Mouse (Mus musculus) liver, embryonic 14.5 days (tissue): Measurements from ENCODE around the gene Klrd1. TPM values are rescaled to one million over a fixed set of nuclear protein-coding genes. Genes with fewer than 3 reads are reported as not detected.
A peak's percentile ranks its signal among the peaks of the same experiment; 100 is the strongest.

Experiments used
- ATAC-seq: fragments of 200-750 bp; cut with Nextera tagmentation; 2 replicates; pipeline ENCODE4 v1.8.0; 2017; ENCODE audit warnings: moderate number of reproducible peaks, mild to moderate bottlenecking, moderate library complexity; ENCODE audit not compliant: insufficient read depth
- DNase-seq, 3 experiments: peaks; one replicate each; pipeline ENCODE4 v3.0.0-alpha.2; 2012 to 2013; ENCODE audit warnings: low read depth in 3 of 3, low spot score in 3 of 3
- H3K27ac ChIP-seq: fragments of 300-500 bp; sonication (generic); 2 replicates; pipeline ENCODE4 v1.5.1; 2014; ENCODE audit warnings: moderate library complexity, mild to moderate bottlenecking, control low read depth, inconsistent platforms
- H3K27me3 ChIP-seq: fragments of 300-500 bp; sonication (generic); 2 replicates; pipeline ENCODE4 v1.6.1; 2014; ENCODE audit warnings: mild to moderate bottlenecking, low read length, moderate library complexity; ENCODE audit not compliant: control insufficient read depth, insufficient read depth
- H3K36me3 ChIP-seq: fragments of 300-500 bp; sonication (generic); replicated peaks from 2 replicates; pipeline ENCODE4 v1.6.1; 2014; ENCODE audit warnings: low read depth; ENCODE audit not compliant: control insufficient read depth, insufficient read depth
- H3K4me1 ChIP-seq, 2 experiments: fragments of 200-500 bp in 1 of 2; fragments of 300-500 bp in 1 of 2; sonication (generic) in 1 of 2; replicated peaks; 2 replicates each; pipeline ENCODE4 v1.6.1; 2012 to 2014; ENCODE audit warnings: antibody characterized with exemption in 1 of 2, inconsistent platforms in 1 of 2, low read length in 1 of 2; ENCODE audit not compliant: control insufficient read depth in 2 of 2, insufficient read depth in 2 of 2
- H3K4me2 ChIP-seq: fragments of 300-500 bp; sonication (generic); 2 replicates; pipeline ENCODE4 v1.6.1; 2014; ENCODE audit warnings: low read depth, mild to moderate bottlenecking, control low read depth, moderate library complexity
- H3K4me3 ChIP-seq, 2 experiments: fragments of 200-500 bp in 1 of 2; fragments of 300-500 bp in 1 of 2; sonication (generic) in 1 of 2; 2 replicates each; pipeline ENCODE4 v1.5.1; 2012 to 2014; ENCODE audit warnings: low read depth in 2 of 2, low read length in 2 of 2, mild to moderate bottlenecking in 2 of 2, control low read depth in 1 of 2, inconsistent platforms in 1 of 2, moderate library complexity in 1 of 2; ENCODE audit not compliant: insufficient read depth in 1 of 2
- H3K9ac ChIP-seq: fragments of 300-500 bp; sonication (generic); replicated peaks from 2 replicates; pipeline ENCODE4 v1.6.1; 2014; ENCODE audit warnings: mild to moderate bottlenecking, control low read depth, moderate library complexity
- H3K9me3 ChIP-seq: fragments of 300-500 bp; sonication (generic); 2 replicates; pipeline ENCODE4 v1.6.1; 2016; ENCODE audit warnings: low read length, mixed read lengths; ENCODE audit not compliant: control insufficient read depth
- CTCF ChIP-seq: IDR thresholded peaks from 2 replicates; pipeline ENCODE4 v1.5.1; 2016; ENCODE audit warnings: antibody characterized with exemption, low read depth, control low read depth
- EP300 ChIP-seq: IDR thresholded peaks from 2 replicates; pipeline ENCODE4 v1.6.1; 2016; ENCODE audit warnings: antibody characterized with exemption, low read depth
- WGBS: fragments of 180-500 bp; shearing (Covaris S2); extraction: QIAGEN DNeasy Blood & Tissue Kit; methylation state at CpG from one replicate; pipeline ENCODE4 v1.1.7; 2014; ENCODE audit not compliant: insufficient replicate concordance; 5-methylcytosine and 5-hydroxymethylcytosine counted together
- polyA plus RNA-seq, 2 experiments: library from polyadenylated mRNA; depleted of rRNA in 1 of 2; stranded (reverse) in 1 of 2; unstranded in 1 of 2; fragments of >200 nt; fragmentation: Nextera tagmentation in 1 of 2; extraction: Ambion mirVana in 1 of 2; gene quantifications; 2 replicates each; pipeline versions ENCODE4 v1.2.1 to v1.2.3; 2012 to 2014

The Klrd1 gene
- polyA plus RNA-seq, 2 experiments: 0.19 to 0.50 TPM

DNA sequence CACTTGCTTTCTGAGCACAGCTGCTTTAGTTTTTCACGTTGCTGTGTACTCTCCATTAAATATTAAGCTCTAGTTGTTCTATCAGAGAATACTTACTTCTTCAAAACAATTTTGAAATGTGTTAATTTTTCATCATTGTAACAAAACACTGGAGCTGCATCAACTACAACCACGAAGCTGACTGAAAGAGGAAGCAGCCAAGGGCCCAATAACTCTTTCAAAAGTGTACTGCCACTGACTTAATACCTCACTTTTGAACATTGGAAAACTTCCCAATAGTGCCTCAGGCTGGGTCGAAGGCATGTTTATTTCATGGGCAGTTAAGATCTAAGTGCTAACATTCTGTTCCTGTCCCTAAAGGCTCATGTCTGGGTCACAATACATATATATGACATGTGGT is 43.6 kb upstream of the Klrd1 start:
- ATAC-seq (no peak), DNase-seq (no peak)
- Histone ChIP-seq H3K4me2 (no peak overlapping the region), H3K4me1 (no peaks in the 10 kb centered on the region), H3K27ac (no peak overlapping the region), H3K9me3 (no peaks in the 10 kb centered on the region), H3K9ac (no peak overlapping the region), H3K36me3 (no peaks in the 10 kb centered on the region), H3K4me3 (no peak overlapping the region), H3K27me3 (no peaks in the 10 kb centered on the region)
- 30% methylated on average over 3 of the region's 3 CpGs for WGBS
- no peak for TF ChIP-seq EP300
- no peak for TF ChIP-seq CTCF

DNA sequence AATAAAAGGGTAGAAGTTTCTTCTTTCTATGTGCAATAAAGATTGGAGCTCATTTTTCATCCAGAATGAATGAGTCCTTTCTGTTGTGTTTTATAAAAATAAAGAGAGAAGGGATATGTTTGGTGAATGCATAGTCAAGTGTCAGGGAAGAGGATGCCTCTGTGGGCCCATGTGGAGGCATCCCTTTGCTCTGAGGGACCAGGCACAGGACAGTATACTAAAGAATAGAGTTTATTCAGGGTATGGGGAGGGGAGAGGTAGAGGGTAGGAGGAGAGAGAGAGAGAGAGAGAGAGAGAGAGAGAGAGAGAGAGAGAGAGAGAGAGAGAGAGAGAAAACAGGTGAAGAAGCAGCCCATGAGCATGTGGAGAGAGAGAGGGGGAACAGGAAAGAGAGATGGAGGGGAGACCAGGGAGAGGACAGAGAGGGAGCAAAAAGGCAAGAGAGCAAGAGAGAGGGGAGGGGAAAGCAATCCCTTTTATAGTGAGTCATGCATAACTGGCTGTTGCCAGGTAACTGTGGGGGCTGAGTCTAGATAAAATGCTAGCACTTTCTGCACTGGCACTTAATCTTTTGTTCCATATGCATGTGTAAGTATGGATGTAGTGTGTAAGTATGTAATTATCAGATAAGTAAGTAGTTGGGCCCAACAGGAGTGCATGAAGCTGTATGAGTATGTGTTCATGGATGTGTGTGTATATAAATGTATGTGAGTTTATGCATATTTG is 34.1 kb upstream of the Klrd1 start:
- peak; percentile 86 for ATAC-seq
- TF ChIP-seq CTCF (no peak), EP300 (no peak; the same call in 1 of the 2 replicates)
- Histone ChIP-seq H3K27me3 (no peaks in the 10 kb centered on the region), H3K36me3 (no peaks in the 10 kb centered on the region), H3K4me3 (no peak overlapping the region), H3K4me2 (no peak overlapping the region), H3K9ac (no peak overlapping the region), H3K4me1 (peaks cover 4 to 13% of the 10 kb centered on the region in 2 experiments; a peak in 3 of 4 replicates), H3K27ac (no peak overlapping the region), H3K9me3 (no peaks in the 10 kb centered on the region)
- DNase-seq: peak; percentile 39 to 62 (median 42)

DNA sequence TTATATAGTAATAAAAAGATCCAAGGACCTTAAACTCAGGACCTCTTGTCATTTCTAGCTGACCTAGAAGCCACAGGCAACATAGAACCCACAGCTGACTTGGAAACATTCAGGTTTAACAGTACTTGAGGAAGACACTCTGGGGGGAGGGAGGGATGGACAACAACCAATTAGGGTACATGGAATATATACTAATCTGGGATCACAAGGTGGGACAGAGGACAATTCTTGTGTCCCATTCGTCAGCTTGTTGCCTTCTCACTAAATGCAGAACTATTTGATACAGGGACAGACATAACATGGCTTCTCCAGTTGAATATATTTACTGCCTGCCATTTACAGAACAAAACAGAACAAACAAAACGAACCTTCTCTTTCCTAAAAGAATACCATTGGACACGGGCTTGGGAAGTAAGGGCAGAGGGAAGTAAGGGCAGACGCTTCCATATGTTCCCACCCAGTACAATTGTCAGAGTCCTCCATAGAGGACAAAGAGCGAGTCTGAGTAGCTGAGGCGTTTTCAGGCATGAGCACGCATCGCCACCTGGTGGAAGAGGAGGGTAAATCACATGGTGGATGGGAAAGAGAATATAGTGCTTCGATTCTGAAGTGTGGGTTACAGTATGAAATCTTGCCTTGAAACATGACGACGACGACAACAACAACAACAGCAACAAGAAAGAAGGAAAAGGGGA is 32.5 kb upstream of the Klrd1 start:
- no peak overlapping the region for H3K4me2 ChIP-seq
- ATAC-seq: peak; percentile 54
- TF ChIP-seq CTCF: peak; percentile 95
- no peak for TF ChIP-seq EP300
- no peaks in the 10 kb centered on the region for H3K27me3 ChIP-seq
- WGBS: 10% methylated on average over 12 of the region's 12 CpGs
- no peak overlapping the region for H3K9ac ChIP-seq
- no peaks in the 10 kb centered on the region for H3K36me3 ChIP-seq
- no peak overlapping the region for H3K27ac ChIP-seq
- no peaks in the 10 kb centered on the region for H3K9me3 ChIP-seq
- no peak overlapping the region for H3K4me3 ChIP-seq
- DNase-seq: peak; percentile 30 to 58 (median 37)
- H3K4me1 ChIP-seq: peaks cover 4 to 13% of the 10 kb centered on the region in 2 experiments; a peak in 3 of 4 replicates

DNA sequence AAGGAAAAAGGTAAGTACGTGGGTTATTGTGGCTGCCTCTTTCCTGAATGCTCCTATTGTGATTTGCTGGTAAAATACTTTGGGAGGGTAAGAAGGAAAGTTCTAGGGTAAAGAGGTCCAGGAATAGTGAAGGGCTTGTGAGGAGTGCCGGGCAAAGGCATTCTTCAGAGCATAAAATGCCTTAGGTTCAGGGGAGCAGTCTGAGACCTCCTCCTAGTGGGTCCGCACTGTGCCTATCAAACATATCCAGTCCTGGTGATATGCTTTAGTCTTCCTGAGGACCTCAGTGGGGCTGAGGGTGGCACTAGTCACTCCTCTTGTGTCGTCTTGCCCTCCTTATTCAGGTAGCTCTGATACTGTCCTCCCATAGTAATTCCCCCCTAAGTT is 31.9 kb upstream of the Klrd1 start:
- Histone ChIP-seq H3K36me3 (no peaks in the 10 kb centered on the region), H3K9me3 (no peaks in the 10 kb centered on the region), H3K4me3 (no peak overlapping the region), H3K4me2 (no peak overlapping the region), H3K9ac (no peak overlapping the region), H3K27me3 (no peaks in the 10 kb centered on the region), H3K4me1 (peaks cover 4 to 13% of the 10 kb centered on the region in 2 experiments; a peak in 3 of 4 replicates), H3K27ac (no peak overlapping the region)
- 41% methylated on average over 4 of the region's 4 CpGs for WGBS
- no peak for TF ChIP-seq CTCF
- no peak for TF ChIP-seq EP300
- DNase-seq (no peak), ATAC-seq (no peak)

DNA sequence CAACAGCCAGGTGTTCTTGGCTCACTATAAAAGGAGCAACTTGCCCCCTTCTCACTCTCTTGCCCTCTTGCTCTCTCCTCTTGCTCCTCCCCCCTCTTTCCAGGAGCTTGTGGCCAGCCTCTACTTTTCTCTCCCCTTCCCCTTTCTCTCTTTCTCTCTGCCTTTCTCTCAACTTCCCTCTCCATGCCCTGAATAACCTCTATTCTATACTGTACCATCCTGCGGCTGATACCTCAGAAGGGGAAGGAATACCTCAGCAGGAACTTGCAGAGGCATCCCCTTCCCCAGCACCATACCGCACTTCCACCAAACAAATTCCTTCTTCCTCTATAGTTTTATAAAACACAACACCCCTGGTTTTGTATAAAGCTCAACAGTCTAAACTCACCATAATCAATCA is 26.3 kb upstream of the Klrd1 start:
- Histone ChIP-seq H3K9me3 (no peaks in the 10 kb centered on the region), H3K4me3 (no peak overlapping the region), H3K27ac (no peak overlapping the region), H3K9ac (no peak overlapping the region), H3K4me1 (no peaks in the 10 kb centered on the region), H3K27me3 (no peaks in the 10 kb centered on the region), H3K36me3 (no peaks in the 10 kb centered on the region), H3K4me2 (no peak overlapping the region)
- ATAC-seq: no peak
- WGBS: 21% methylated on average over 2 of the region's 2 CpGs
- DNase-seq: no peak
- TF ChIP-seq EP300 (no peak), CTCF (no peak)
